Mouse (Mus musculus) embryonic facial prominence, embryonic 11.5 days (tissue): Measurements from ENCODE around the gene Lmtk2. TPM values are rescaled to one million over a fixed set of nuclear protein-coding genes. Genes with fewer than 3 reads are reported as not detected.

Experiments
- ATAC-seq: fragments of 200-750 bp; cut with Nextera tagmentation; replicated peaks from 2 replicates; pipeline ENCODE4 v1.8.0; 2017; ENCODE audit warnings: low read depth; ENCODE audit not compliant: insufficient number of reproducible peaks, low FRiP score, low TSS enrichment
- DNase-seq: peaks from one replicate; pipeline ENCODE4 v3.0.0-alpha.2; 2015; ENCODE audit warnings: low spot score
- H3K27ac ChIP-seq: fragments of 300-500 bp; sonication (generic); replicated peaks from 2 replicates; pipeline ENCODE4 v1.5.1; 2014; ENCODE audit warnings: mild to moderate bottlenecking, low read depth, low read length, control low read depth
- H3K27me3 ChIP-seq: fragments of 300-500 bp; sonication (generic); 2 replicates; pipeline ENCODE4 v1.6.1; 2014; ENCODE audit warnings: mild to moderate bottlenecking, low read length, moderate library complexity, mixed read lengths; ENCODE audit not compliant: control insufficient read depth, insufficient read depth
- H3K36me3 ChIP-seq: fragments of 300-500 bp; sonication (generic); replicated peaks from 2 replicates; pipeline ENCODE4 v1.6.1; 2014; ENCODE audit warnings: low read depth, mild to moderate bottlenecking, low read length, moderate library complexity, mixed read lengths; ENCODE audit not compliant: control insufficient read depth, insufficient read depth
- H3K4me1 ChIP-seq: fragments of 300-500 bp; sonication (generic); 2 replicates; pipeline ENCODE4 v1.6.1; 2014; ENCODE audit warnings: low read length, mixed read lengths; ENCODE audit not compliant: control insufficient read depth, insufficient read depth
- H3K4me2 ChIP-seq: fragments of 300-500 bp; sonication (generic); 2 replicates; pipeline ENCODE4 v1.6.1; 2014; ENCODE audit warnings: low read depth, mild to moderate bottlenecking, control low read depth, low read length, moderate library complexity
- H3K4me3 ChIP-seq: fragments of 300-500 bp; sonication (generic); 2 replicates; pipeline ENCODE4 v1.5.1; 2014; ENCODE audit warnings: low read depth, low read length, control low read depth
- H3K9ac ChIP-seq: fragments of 300-500 bp; sonication (generic); replicated peaks from 2 replicates; pipeline ENCODE4 v1.6.1; 2014; ENCODE audit warnings: mild to moderate bottlenecking, control low read depth, low read length
- H3K9me3 ChIP-seq: fragments of 300-500 bp; sonication (generic); replicated peaks from 2 replicates; pipeline ENCODE4 v1.6.1; 2016; ENCODE audit warnings: mild to moderate bottlenecking, low read length, inconsistent platforms, mixed read lengths; ENCODE audit not compliant: control insufficient read depth
- WGBS: fragments of 180-500 bp; shearing (Covaris S2); extraction: QIAGEN DNeasy Blood & Tissue Kit; methylation state at CpG from one replicate; pipeline ENCODE4 v1.1.7; 2014; 5-methylcytosine and 5-hydroxymethylcytosine counted together
- polyA plus RNA-seq: library from polyadenylated mRNA; unstranded; fragments of >200 nt; fragmentation: Nextera tagmentation; extraction: Ambion mirVana; gene quantifications from 2 replicates; pipeline ENCODE4 v1.2.1, GENCODE M21; 2014

Gene Lmtk2
- polyA plus RNA-seq, 1 experiment from 2014 or later = 3.7 TPM

GRCm38 (mm10) chr5:144143531-144143930, 43.3 kb downstream of the Lmtk2 start:
- no peak for DNase-seq
- no peak for ATAC-seq
- H3K27ac ChIP-seq = no peak overlapping the region
- no peak overlapping the region for H3K4me2 ChIP-seq
- no peaks in the 10 kb centered on the region for H3K27me3 ChIP-seq
- no peak overlapping the region for H3K4me3 ChIP-seq
- no peaks in the 10 kb centered on the region for H3K4me1 ChIP-seq
- no peaks in the 10 kb centered on the region for H3K9me3 ChIP-seq
- H3K9ac ChIP-seq = no peak overlapping the region
- H3K36me3 ChIP-seq = no peaks in the 10 kb centered on the region
- WGBS = 92% methylated on average over 5 of the region's 5 CpGs

- Histone ChIP-seq H3K4me1 (no peaks in the 10 kb centered on the region), H3K9ac (no peak overlapping the region), H3K27ac (no peak overlapping the region), H3K27me3 (no peaks in the 10 kb centered on the region), H3K4me2 (no peak overlapping the region), H3K4me3 (no peak overlapping the region), H3K9me3 (no peaks in the 10 kb centered on the region), H3K36me3 (no peaks in the 10 kb centered on the region)
- DNase-seq (no peak), ATAC-seq (no peak)
These were observed 46.7 kb downstream of the Lmtk2 start for GRCm38 (mm10) chr5:144146898-144147297.

- Histone ChIP-seq H3K27me3 (no peaks in the 10 kb centered on the region), H3K4me3 (no peak overlapping the region), H3K27ac (no peak overlapping the region), H3K9me3 (no peaks in the 10 kb centered on the region), H3K4me1 (no peaks in the 10 kb centered on the region), H3K36me3 (no peaks in the 10 kb centered on the region), H3K9ac (no peak overlapping the region), H3K4me2 (no peak overlapping the region)
- 90% methylated on average over 4 of the region's 4 CpGs for WGBS
- ATAC-seq (no peak), DNase-seq (no peak)
These were observed 49.3 kb downstream of the Lmtk2 start for GRCm38 (mm10) chr5:144149530-144149929.

GRCm38 (mm10) chr5:144151270-144151669, 51.0 kb downstream of the Lmtk2 start:
- no peak for ATAC-seq
- no peak for DNase-seq
- H3K27me3 ChIP-seq = no peaks in the 10 kb centered on the region
- 90% methylated on average over 4 of the region's 4 CpGs for WGBS
- H3K4me1 ChIP-seq = no peaks in the 10 kb centered on the region
- H3K4me3 ChIP-seq = no peak overlapping the region
- H3K27ac ChIP-seq = no peak overlapping the region
- no peaks in the 10 kb centered on the region for H3K9me3 ChIP-seq
- H3K4me2 ChIP-seq = no peak overlapping the region
- no peaks in the 10 kb centered on the region for H3K36me3 ChIP-seq
- H3K9ac ChIP-seq = no peak overlapping the region

GRCm38 (mm10) chr5:144154528-144154927, 54.3 kb downstream of the Lmtk2 start:
- no peak for ATAC-seq
- WGBS = 34% methylated on average over 7 of the region's 7 CpGs

GRCm38 (mm10) chr5:144158604-144159003, 58.4 kb downstream of the Lmtk2 start:
- no peaks in the 10 kb centered on the region; the same call in 1 of the 2 replicates for H3K36me3 ChIP-seq
- no peaks in the 10 kb centered on the region for H3K9me3 ChIP-seq
- no peaks in the 10 kb centered on the region for H3K4me1 ChIP-seq
- DNase-seq = peak; percentile 12
- H3K4me2 ChIP-seq = no peak overlapping the region
- ATAC-seq = no peak
- WGBS = 40% methylated on average over 4 of the region's 4 CpGs
- H3K9ac ChIP-seq = no peak overlapping the region
- H3K27me3 ChIP-seq = no peaks in the 10 kb centered on the region
- no peak overlapping the region for H3K4me3 ChIP-seq
- H3K27ac ChIP-seq = no peak overlapping the region

More at GRCm38 (mm10) chr5:144154528-144154927, 54.3 kb downstream of the Lmtk2 start:
- Histone ChIP-seq H3K27ac (no peak overlapping the region), H3K4me1 (no peaks in the 10 kb centered on the region), H3K9me3 (no peaks in the 10 kb centered on the region), H3K36me3 (no peaks in the 10 kb centered on the region), H3K4me2 (no peak overlapping the region), H3K4me3 (no peak overlapping the region), H3K27me3 (no peaks in the 10 kb centered on the region), H3K9ac (no peak overlapping the region)
- DNase-seq = peak; percentile 83

- H3K9ac ChIP-seq = no peak overlapping the region
- DNase-seq (no peak), ATAC-seq (no peak)
- no peaks in the 10 kb centered on the region for H3K9me3 ChIP-seq
- WGBS = 90% methylated on average over 8 of the region's 8 CpGs
- H3K36me3 ChIP-seq = no peaks in the 10 kb centered on the region; the same call in 1 of the 2 replicates
- H3K4me1 ChIP-seq = no peaks in the 10 kb centered on the region
- no peak overlapping the region for H3K4me2 ChIP-seq
- no peak overlapping the region for H3K27ac ChIP-seq
- H3K4me3 ChIP-seq = no peak overlapping the region
- no peaks in the 10 kb centered on the region for H3K27me3 ChIP-seq
These were observed 58.9 kb downstream of the Lmtk2 start for GRCm38 (mm10) chr5:144159137-144159536.

- no peak overlapping the region for H3K4me2 ChIP-seq
- no peaks in the 10 kb centered on the region for H3K4me1 ChIP-seq
- H3K36me3 ChIP-seq = no peaks in the 10 kb centered on the region; the same call in 1 of the 2 replicates
- H3K27ac ChIP-seq = no peak overlapping the region
- H3K9me3 ChIP-seq = no peaks in the 10 kb centered on the region
- 80% methylated on average over 5 of the region's 5 CpGs for WGBS
- H3K4me3 ChIP-seq = no peak overlapping the region
- H3K9ac ChIP-seq = 0 out of 2 replicates have a peak overlapping the region, but pooled peaks have one; percentile 9
- no peak for DNase-seq
- no peak for ATAC-seq
- H3K27me3 ChIP-seq = no peaks in the 10 kb centered on the region
These were observed 62.0 kb downstream of the Lmtk2 start for GRCm38 (mm10) chr5:144162080-144162812.
